Mouse (Mus musculus) olfactory bulb, adult 2 months (tissue): Measurements from ENCODE around the gene Sectm1b. TPM values are rescaled to one million over a fixed set of nuclear protein-coding genes. Genes with fewer than 3 reads are reported as not detected.
"Not testable (repeated sequence)": the region's sequence is repeated elsewhere in the genome, so short reads cannot be mapped to it uniquely, and the experiment has no call there.

ENCODE experiments used
- H3K27ac ChIP-seq: fragments of 200-500 bp; 2 replicates; pipeline ENCODE4 v1.5.1; 2012; ENCODE audit warnings: low read depth, low read length; ENCODE audit not compliant: insufficient read depth
- H3K4me1 ChIP-seq: fragments of 200-500 bp; 2 replicates; pipeline ENCODE4 v1.6.1; 2012; ENCODE audit warnings: low read length; ENCODE audit not compliant: control insufficient read depth, insufficient read depth
- H3K4me3 ChIP-seq: fragments of 200-500 bp; 2 replicates; pipeline ENCODE4 v1.5.1; 2012; ENCODE audit warnings: mild to moderate bottlenecking, low read depth, low read length, moderate library complexity; ENCODE audit not compliant: insufficient read depth
- CTCF ChIP-seq: fragments of 200-500 bp; IDR thresholded peaks from 2 replicates; pipeline ENCODE4 v1.5.1; 2012; ENCODE audit warnings: low read depth, mild to moderate bottlenecking, low read length, moderate library complexity; ENCODE audit not compliant: insufficient read depth
- POLR2A ChIP-seq: fragments of 200-500 bp; IDR thresholded peaks from 2 replicates; pipeline ENCODE4 v1.6.1; 2012; ENCODE audit warnings: mild to moderate bottlenecking, low read depth, low read length, moderate library complexity; ENCODE audit not compliant: insufficient read depth
- WGBS: fragments of 180-500 bp; shearing (Covaris S2); methylation state at CpG from one replicate; pipeline ENCODE4 v1.1.7; 2018; 5-methylcytosine and 5-hydroxymethylcytosine counted together
- polyA plus RNA-seq: library from polyadenylated mRNA; stranded (reverse); fragments of >200 nt; gene quantifications from 2 replicates; pipeline ENCODE4 v1.2.4, GENCODE M21; 2012; ENCODE audit warnings: low replicate concordance; ENCODE audit not compliant: missing spikeins, insufficient read depth, insufficient read length

The Sectm1b gene
- polyA plus RNA-seq, 1 experiment, result not detected

DNA sequence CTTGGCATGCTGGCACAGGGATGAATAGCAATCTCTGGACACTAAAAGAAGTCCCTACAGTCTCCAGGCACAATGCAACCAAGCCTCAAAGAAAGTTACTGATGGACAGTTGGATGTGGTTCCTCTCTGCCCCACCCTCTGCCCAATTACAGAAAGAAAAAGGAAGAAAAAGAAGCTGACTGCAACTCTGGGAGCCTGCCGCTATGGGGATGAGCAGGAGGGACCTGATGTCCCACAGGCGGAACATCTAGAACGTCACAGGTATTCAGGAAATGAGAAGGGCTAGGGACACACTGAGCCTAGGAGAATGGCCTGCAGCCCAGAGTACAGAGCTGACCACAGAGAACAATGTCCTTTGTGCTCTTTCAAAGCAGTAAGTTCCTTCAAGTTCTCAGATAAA lies 18.9 kb upstream of the Sectm1b start:
- TF ChIP-seq POLR2A (no peak), CTCF (no peak)
- H3K27ac ChIP-seq, result no peak overlapping the region
- 86% methylated on average over 3 of the region's 3 CpGs for WGBS
- H3K4me3 ChIP-seq, result no peak overlapping the region
- peaks cover 3% of the 10 kb centered on the region; the same call in 1 of the 2 replicates for H3K4me1 ChIP-seq

DNA sequence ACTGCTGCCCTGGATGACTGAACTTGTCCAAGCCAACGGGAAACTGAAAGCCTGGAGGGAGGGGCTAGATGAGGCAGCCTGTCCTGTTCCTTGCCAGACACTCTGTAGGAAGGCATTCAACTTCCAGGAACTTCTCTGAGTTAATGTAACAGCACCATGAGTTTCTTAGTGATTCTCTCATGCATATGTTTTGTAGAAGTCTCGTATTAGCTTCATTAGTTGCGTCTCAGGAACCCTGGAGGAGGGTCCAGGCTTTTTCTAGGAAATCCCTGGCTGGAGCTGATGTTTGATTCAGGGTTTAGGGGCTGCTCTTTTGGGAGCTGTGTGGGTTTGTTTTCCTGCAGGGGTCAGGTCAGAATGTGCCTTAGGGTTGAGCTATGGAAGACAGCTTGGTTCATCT lies 17.8 kb upstream of the Sectm1b start, which contains the start of gene Sectm1a:
Sectm1a (minus strand) TSS at position 101 of the 400 bp plus-strand sequence.
- Histone ChIP-seq H3K4me1 (peaks cover 3% of the 10 kb centered on the region; the same call in 1 of the 2 replicates), H3K27ac (no peak within 1 kb of the TSS), H3K4me3 (no peak within 1 kb of the TSS)
- WGBS, result 75% methylated on average over 3 of the region's 3 CpGs
- TF ChIP-seq CTCF (no peak), POLR2A (no peak)

DNA sequence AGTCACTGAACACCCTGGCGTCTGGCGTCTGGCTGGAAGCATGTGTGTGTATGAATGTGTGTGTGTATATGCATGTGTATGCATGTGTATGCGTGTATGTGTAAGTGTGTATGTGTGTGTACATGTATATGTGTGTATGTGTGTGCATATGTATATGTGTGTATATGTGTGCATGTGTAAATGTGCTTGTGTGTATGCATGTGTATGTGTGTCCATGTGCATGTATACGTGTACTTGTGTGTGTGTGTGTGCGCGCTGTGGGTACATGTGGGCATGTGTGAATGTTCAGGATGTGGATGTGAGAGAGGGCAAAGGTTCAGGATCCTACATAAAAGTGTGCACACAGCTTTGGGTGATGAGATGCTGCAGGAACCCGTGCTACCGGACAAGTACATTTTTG lies 17.0 kb upstream of the Sectm1b start:
- peaks cover 3% of the 10 kb centered on the region; the same call in 1 of the 2 replicates for H3K4me1 ChIP-seq
- H3K27ac ChIP-seq, result no peak overlapping the region
- no peak overlapping the region for H3K4me3 ChIP-seq
- WGBS, result 97% methylated on average over 8 of the region's 8 CpGs
- TF ChIP-seq POLR2A (no peak), CTCF (no peak)

DNA sequence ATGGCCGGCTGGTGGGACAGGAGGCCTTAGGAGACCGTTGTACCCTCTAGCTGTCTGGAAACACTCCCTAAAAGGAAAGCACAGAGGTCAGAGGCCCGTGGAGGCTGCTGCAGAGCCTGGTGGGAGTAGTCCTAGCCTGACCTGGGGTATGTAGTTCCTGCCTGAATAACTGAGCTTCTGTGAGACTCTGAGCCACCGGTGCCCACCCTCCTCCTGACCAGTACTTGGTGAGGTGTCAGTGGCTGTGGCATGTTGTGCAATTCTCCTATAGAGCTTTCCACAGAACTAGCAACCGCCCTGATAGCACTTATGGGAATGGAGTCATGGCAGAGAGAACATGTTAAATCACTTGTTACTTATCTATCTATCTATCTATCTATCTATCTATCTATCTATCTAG lies 12.3 kb upstream of the Sectm1b start:
- TF ChIP-seq POLR2A, result no peak
- no peak for TF ChIP-seq CTCF
- 83% methylated on average over 5 of the region's 5 CpGs for WGBS
- H3K27ac ChIP-seq, result no peak overlapping the region

DNA sequence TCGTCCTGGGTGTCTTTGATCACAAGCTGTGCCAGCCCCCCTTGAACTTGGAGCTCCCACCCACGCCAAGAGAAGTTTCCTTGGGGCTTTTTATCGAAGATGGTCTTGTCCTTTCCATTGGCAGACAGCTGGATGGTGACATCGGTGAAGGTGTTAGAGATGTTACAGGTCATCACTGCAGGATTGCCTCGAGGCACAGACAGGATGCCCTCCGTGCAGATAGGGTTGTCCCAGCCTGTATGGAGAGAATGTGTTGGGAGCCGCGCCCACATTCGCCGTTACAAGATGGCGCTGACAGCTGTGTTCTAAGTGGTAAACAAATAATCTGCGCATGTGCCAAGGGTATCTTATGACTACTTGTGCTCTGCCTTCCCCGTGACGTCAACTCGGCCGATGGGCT lies 6.3 kb upstream of the Sectm1b start:
- H3K27ac ChIP-seq, H3K4me1 ChIP-seq, H3K4me3 ChIP-seq: not testable (repeated sequence)
- WGBS, result 93% methylated on average over 12 of the region's 16 CpGs

More for the DNA sequence above, 12.3 kb upstream of the Sectm1b start:
- Histone ChIP-seq H3K4me1 (no peaks in the 10 kb centered on the region), H3K4me3 (no peak overlapping the region)

DNA sequence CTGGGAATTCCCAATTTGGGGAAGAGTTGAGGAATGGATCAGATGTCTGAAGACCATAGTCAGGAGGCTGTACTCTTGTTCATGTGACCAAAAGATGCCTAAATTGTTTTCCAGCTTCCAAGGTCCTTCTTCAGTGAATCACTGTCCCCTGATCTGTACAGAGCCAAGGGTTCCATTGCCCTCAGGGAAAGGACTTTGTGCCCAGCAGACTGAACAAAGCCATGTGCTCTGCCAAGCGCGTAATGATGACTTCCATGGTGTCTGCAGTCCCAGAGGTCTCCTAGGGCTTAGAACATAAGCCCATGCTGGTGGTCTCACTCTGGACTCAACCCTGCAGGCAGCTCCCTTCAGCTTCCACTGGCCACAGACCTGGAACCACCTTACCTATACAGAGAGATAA lies 4.5 kb upstream of the Sectm1b start:
- Histone ChIP-seq H3K4me1 (no peaks in the 10 kb centered on the region), H3K4me3 (no peak overlapping the region), H3K27ac (no peak overlapping the region)
- whole genome bisulfite sequencing, result 94% methylated on average over 2 of the region's 2 CpGs
- TF ChIP-seq POLR2A, result no peak
- TF ChIP-seq CTCF, result no peak

DNA sequence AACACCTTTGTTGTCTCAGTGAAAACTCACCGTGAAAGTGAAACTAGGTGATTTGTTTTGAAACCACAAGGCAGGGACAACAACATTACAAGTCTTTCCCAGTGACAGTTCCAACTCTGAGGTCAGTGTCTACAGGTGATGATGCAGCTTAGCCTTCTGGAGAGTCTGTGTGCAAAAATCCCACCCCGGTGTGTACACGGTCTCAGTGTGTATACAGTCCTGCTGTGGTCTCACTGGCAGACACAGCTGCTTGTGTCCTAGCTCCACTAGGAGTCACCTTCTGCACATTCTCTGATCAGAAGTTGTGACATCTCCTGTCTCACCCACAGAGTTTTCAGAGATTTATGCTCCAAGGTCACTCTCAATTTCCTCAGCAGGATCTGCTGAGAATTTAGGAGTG lies 828 bp upstream of the Sectm1b start:
- no peak for TF ChIP-seq POLR2A
- no peak for TF ChIP-seq CTCF
- WGBS, result 77% methylated on average over 3 of the region's 3 CpGs
- Histone ChIP-seq H3K27ac (no peak overlapping the region), H3K4me3 (no peak overlapping the region), H3K4me1 (no peaks in the 10 kb centered on the region)

DNA sequence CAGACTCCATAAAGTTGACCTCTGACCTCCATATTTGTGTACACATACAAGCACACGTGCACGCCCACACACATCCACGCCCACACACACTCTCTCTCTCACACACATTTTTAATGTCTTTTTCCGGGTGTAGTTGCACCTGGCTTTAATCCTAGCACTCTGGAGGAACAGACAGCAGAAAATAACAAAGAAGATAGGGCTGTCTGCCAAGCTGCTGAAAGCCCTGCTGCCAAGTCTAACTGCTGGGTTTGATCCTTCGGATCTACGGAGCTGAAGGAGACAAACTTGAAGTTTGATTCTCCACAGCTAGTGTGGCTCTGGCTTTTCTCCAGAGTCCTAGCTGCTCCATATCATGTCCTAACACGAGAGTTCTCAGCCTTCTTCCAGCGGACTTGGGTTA lies 1.8 kb downstream of the Sectm1b start:
- WGBS, result 40% methylated on average over 8 of the region's 8 CpGs
- TF ChIP-seq POLR2A (no peak), CTCF (no peak)
- H3K4me3 ChIP-seq, result no peak overlapping the region
- no peaks in the 10 kb centered on the region for H3K4me1 ChIP-seq
- no peak overlapping the region for H3K27ac ChIP-seq

DNA sequence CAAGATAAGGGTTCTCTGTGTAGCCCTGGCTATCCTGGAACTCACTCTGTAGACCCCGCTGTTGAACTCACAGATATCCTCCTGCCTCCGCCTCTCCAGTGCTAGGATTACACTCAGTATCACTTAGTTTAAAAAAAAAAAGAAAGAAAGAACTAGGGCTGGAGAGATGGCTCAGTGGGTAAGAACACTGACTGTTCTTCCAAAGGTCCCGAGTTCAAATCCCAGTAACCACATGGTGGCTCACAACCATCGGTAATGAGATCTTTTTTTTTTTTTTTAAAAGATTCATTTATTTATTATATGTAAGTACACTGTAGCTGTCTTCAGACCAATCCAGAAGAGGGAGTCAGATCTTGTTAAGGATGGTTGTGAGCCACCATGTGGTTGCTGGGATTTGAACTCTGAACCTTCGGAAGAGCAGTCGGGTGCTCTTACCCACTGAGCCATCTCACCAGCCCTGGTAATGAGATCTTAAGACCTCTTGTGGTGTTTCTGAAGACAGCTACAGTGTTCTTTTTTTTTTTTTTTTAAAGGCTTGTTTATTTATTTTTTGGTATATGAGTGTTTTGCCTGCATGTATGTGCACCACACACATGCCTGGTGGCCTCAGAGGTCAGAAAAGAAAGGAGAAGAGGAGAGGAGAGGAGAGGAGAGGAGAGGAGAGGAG lies 2.8 kb downstream of the Sectm1b start:
- not testable (repeated sequence) for H3K4me3 ChIP-seq, H3K27ac ChIP-seq, H3K4me1 ChIP-seq
- 98% methylated on average over 6 of the region's 6 CpGs for WGBS

DNA sequence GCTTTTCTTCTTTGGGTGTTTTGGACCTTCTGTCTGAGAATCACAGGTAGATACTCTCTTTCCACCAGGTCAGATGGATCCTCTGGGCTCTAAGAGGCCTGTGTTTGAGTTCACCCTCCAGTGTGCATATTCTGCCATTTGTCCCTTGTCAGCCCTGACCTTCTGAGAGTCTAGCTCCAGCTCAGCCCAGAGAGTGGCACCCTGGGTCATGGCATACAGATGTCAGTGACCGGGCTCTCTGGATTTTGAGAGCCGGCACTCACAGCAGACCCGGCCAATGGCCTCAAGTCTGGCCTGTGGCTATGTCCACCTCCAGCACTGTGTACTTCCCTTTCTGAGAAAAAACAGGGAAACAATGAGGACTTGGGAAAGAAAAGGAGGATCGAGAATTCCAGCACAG lies 3.9 kb downstream of the Sectm1b start:
- Histone ChIP-seq H3K27ac (no peak overlapping the region), H3K4me3 (no peak overlapping the region), H3K4me1 (no peaks in the 10 kb centered on the region)
- 92% methylated on average over 4 of the region's 4 CpGs for WGBS
- no peak for TF ChIP-seq POLR2A
- TF ChIP-seq CTCF, result no peak
